In the genomic region with DNA sequence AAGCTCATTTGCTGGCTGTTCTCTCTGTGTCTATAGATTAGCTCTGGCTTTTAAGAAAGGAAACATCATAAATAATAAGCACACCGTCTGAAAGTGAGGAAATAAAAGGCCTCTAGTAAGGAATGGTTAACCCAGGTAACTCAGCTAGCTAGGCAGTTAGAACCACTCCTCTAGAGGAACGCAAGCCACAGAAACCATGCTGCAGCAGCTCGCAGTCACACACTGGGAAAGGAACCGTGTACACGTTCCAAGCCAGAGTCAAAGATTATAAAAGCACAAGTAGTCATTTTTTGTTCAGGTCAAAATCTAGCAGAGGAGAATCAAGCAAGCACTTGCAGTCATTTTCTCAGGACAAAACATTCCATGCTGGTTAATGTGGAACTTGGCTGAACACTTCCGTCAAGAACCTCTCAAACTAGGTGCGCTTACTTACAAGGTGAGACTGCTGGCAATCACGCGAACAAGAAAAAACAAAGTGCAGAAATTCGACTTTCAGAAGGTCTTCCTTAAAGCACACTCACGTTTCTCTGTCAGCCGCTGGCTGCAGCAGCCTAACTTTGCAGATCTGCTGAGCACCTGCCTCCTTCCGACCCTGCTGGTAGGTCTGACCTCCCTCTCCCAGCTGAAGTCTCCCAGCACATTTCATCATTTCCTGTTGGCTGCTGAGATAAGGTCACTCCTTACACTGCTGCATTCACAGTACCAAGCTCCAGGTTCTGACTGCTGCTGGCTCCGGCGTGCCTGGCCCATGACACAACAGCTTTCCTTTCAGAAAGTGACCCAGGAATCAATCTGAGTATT, we compare ENCODE assay signal across 8 mouse cellular contexts. TPM values are rescaled to one million over a fixed set of nuclear protein-coding genes. Genes with fewer than 3 reads are reported as not detected.
DNase-seq lines count a peak whose midpoint lies in the region; ATAC-seq and TF ChIP-seq lines count a peak whose summit lies in the region.

No protein-coding gene starts in this region.

- peak; percentile 54 for DNase-seq in G1E (ENCODE audit: low spot score)
- DNase-seq in heart, embryonic 10.5 days (ENCODE audit: low spot score): peak; percentile 85
- peak; percentile 75 for DNase-seq in kidney, postnatal 14 days
- DNase-seq in left cerebral cortex, postnatal 14 days (ENCODE audit: low spot score in 2 of 2): no peak
- no peak for DNase-seq in right cerebral cortex, postnatal 4 days

- H3K4me3 ChIP-seq in G1E (ENCODE audit: low read depth, low read length): peak overlapping the region; percentile 63
- H3K4me3 ChIP-seq in bone marrow, adult 2 months (replicated peaks; ENCODE audit: control insufficient read depth, low read depth, low read length): peak overlapping the region; percentile 46
- peak overlapping the region; percentile 40 for H3K4me3 ChIP-seq in heart, embryonic 10.5 days
- H3K4me3 ChIP-seq in forebrain, embryonic 16.5 days (replicated peaks; ENCODE audit: low read length): no peak overlapping the region

- peak overlapping the region; percentile 32 for H3K27ac ChIP-seq in bone marrow, adult 2 months (ENCODE audit: control insufficient read depth, insufficient read depth, low read depth, low read length, poor library complexity)
- peak overlapping the region; percentile 82 for H3K27ac ChIP-seq in heart, embryonic 10.5 days
- no peak overlapping the region for H3K27ac ChIP-seq in forebrain, embryonic 16.5 days (ENCODE audit: low read length)

- H3K9me3 ChIP-seq in G1E (replicated peaks): no peaks in the 10 kb centered on the region
- no peaks in the 10 kb centered on the region for H3K9me3 ChIP-seq in heart, embryonic 10.5 days
- H3K9me3 ChIP-seq in forebrain, embryonic 16.5 days (ENCODE audit: control insufficient read depth, low read length): no peaks in the 10 kb centered on the region

- peak; percentile 93 for ATAC-seq in G1E (ENCODE audit: extremely low read depth, insufficient number of reproducible peaks, low FRiP score, poor library complexity, severe bottlenecking)
- peak; percentile 54 for ATAC-seq in megakaryocyte, adult 5-6 weeks (ENCODE audit: poor library complexity, severe bottlenecking)
- no peak for ATAC-seq in forebrain, embryonic 16.5 days

- WGBS in bone marrow, adult 2 months: 8% methylated on average over 15 of the region's 15 CpGs
- 40% methylated on average over 15 of the region's 15 CpGs for WGBS in heart, embryonic 10.5 days
- WGBS in forebrain, embryonic 16.5 days: 73% methylated on average over 15 of the region's 15 CpGs

- intact Hi-C loops in left cerebral cortex, postnatal 14 days (cut with DNase I): no loop called here

- TF ChIP-seq CTCF in G1E (IDR thresholded peaks at IDR 0.05; ENCODE audit: low read depth, low read length): no peak
- peak; percentile 12; the same call in 1 of the 2 replicates for TF ChIP-seq CTCF in bone marrow, adult 2 months (IDR thresholded peaks at IDR 0.05; ENCODE audit: control insufficient read depth, insufficient read depth, low read length)

- H3K9ac ChIP-seq in forebrain, embryonic 16.5 days (replicated peaks; ENCODE audit: low read depth, low read length): no peak overlapping the region

- TF ChIP-seq POLR2A in bone marrow, adult 2 months (IDR thresholded peaks at IDR 0.05; ENCODE audit: borderline replicate concordance, control insufficient read depth, low read depth, low read length): peak; percentile 51; the same call in 1 of the 2 replicates

- H3K36me3 ChIP-seq in G1E (replicated peaks): peaks cover 24% of the 10 kb centered on the region
- H3K36me3 ChIP-seq in heart, embryonic 10.5 days: no peaks in the 10 kb centered on the region
- no peaks in the 10 kb centered on the region for H3K36me3 ChIP-seq in forebrain, embryonic 16.5 days (ENCODE audit: control insufficient read depth, insufficient read depth)

- H3K27me3 ChIP-seq in G1E (ENCODE audit: insufficient read depth, low read length): no peaks in the 10 kb centered on the region
- H3K27me3 ChIP-seq in heart, embryonic 10.5 days (ENCODE audit: insufficient read depth, poor library complexity, severe bottlenecking): no peaks in the 10 kb centered on the region
- H3K27me3 ChIP-seq in forebrain, embryonic 16.5 days (replicated peaks; ENCODE audit: control insufficient read depth, insufficient read depth, low read length): no peaks in the 10 kb centered on the region

- H3K4me2 ChIP-seq in forebrain, embryonic 16.5 days (ENCODE audit: low read length): no peak overlapping the region

- H3K4me1 ChIP-seq in G1E (ENCODE audit: insufficient read depth, low read depth, low read length): peaks cover 73% of the 10 kb centered on the region
- peaks cover 7% of the 10 kb centered on the region for H3K4me1 ChIP-seq in bone marrow, adult 2 months (ENCODE audit: control insufficient read depth, insufficient read depth, low read length)
- peaks cover 67% of the 10 kb centered on the region for H3K4me1 ChIP-seq in heart, embryonic 10.5 days
- peaks cover 5% of the 10 kb centered on the region for H3K4me1 ChIP-seq in forebrain, embryonic 16.5 days (replicated peaks; ENCODE audit: control insufficient read depth, insufficient read depth, low read length)

RNA-seq across cellular contexts. Expression of a gene that starts 32.0 kb away (rescaled TPM):
- 34.5 and 36.0 TPM in 2 replicates for total RNA-seq in G1E (2014; fragmentation: Nextera tagmentation)
- total RNA-seq in G1E (2017): 41.6 and 45.2 TPM in 2 replicates
- polyA plus RNA-seq in G1E (2012): 60.5 and 61.0 TPM in 2 replicates
- 47.6 and 48.2 TPM in 2 replicates for polyA plus RNA-seq in bone marrow, adult 2 months (2011; ENCODE audit: insufficient read depth, insufficient read length, low replicate concordance, missing spikeins)
- polyA plus RNA-seq in heart, embryonic 10.5 days (2016; fragmentation: Nextera tagmentation; extraction: Ambion mirVana): 81.9 and 82.4 TPM in 2 replicates
- 71.9 and 75.0 TPM in 2 replicates for total RNA-seq in megakaryocyte, adult 5-6 weeks (2015)
- 112 and 115 TPM in 2 replicates for total RNA-seq in megakaryocyte, adult 5-6 weeks (2017)
- 19.8 and 20.0 TPM in 2 replicates for polyA plus RNA-seq in forebrain, embryonic 16.5 days (2015; fragmentation: Nextera tagmentation; extraction: Ambion mirVana)
- 10 to 100 TPM; 75.8 to 77.4 TPM for total RNA-seq in left cerebral cortex, postnatal 14 days (2021)

Comparison
In these comparisons a context has a peak if more than half of its experiments do, and no peak if none do; other contexts are left out.
1. DNase-seq: peak in G1E (single experiment), heart, embryonic 10.5 days (single experiment) and kidney, postnatal 14 days (single experiment); none in left cerebral cortex, postnatal 14 days (0 of 2) and right cerebral cortex, postnatal 4 days (single experiment).